Mouse (Mus musculus) liver, postnatal 0 days (tissue): ENCODE data around the gene Mrgprg. TPM values are rescaled to one million over a fixed set of nuclear protein-coding genes. Genes with fewer than 3 reads are reported as not detected.

Experiments
- ATAC-seq: fragments of 200-750 bp; cut with Nextera tagmentation; 2 replicates; pipeline ENCODE4 v1.8.0; 2017; ENCODE audit warnings: mild to moderate bottlenecking, moderate library complexity
- DNase-seq: peaks from one replicate; pipeline ENCODE4 v3.0.0-alpha.2; 2016
- H3K27ac ChIP-seq: fragments of 300-500 bp; sonication (generic); 2 replicates; pipeline ENCODE4 v1.5.1; 2014; ENCODE audit warnings: antibody characterized with exemption, moderate library complexity, mild to moderate bottlenecking, low read depth
- H3K27me3 ChIP-seq: fragments of 300-500 bp; sonication (generic); 2 replicates; pipeline ENCODE4 v1.6.1; 2014; ENCODE audit warnings: low read length, control low read depth, mixed read lengths; ENCODE audit not compliant: insufficient read depth
- H3K36me3 ChIP-seq: fragments of 300-500 bp; sonication (generic); replicated peaks from 2 replicates; pipeline ENCODE4 v1.6.1; 2014; ENCODE audit warnings: mild to moderate bottlenecking, control low read depth, low read length, moderate library complexity, mixed read lengths; ENCODE audit not compliant: insufficient read depth
- H3K4me1 ChIP-seq: fragments of 300-500 bp; sonication (generic); 2 replicates; pipeline ENCODE4 v1.6.1; 2014; ENCODE audit warnings: antibody characterized with exemption, mild to moderate bottlenecking, control low read depth; ENCODE audit not compliant: insufficient read depth
- H3K4me2 ChIP-seq: fragments of 300-500 bp; sonication (generic); 2 replicates; pipeline ENCODE4 v1.6.1; 2014; ENCODE audit warnings: low read depth, mild to moderate bottlenecking, low read length, moderate library complexity, mixed read lengths
- H3K4me3 ChIP-seq: fragments of 300-500 bp; sonication (generic); 2 replicates; pipeline ENCODE4 v1.5.1; 2014; ENCODE audit warnings: low read depth, low read length
- H3K9ac ChIP-seq: fragments of 300-500 bp; sonication (generic); replicated peaks from 2 replicates; pipeline ENCODE4 v1.6.1; 2014; ENCODE audit warnings: mild to moderate bottlenecking, moderate library complexity
- H3K9me3 ChIP-seq: fragments of 300-500 bp; sonication (generic); 2 replicates; pipeline ENCODE4 v1.6.1; 2016; ENCODE audit warnings: mild to moderate bottlenecking, control low read depth, low read length, mixed read lengths
- CTCF ChIP-seq: sonication (generic); IDR thresholded peaks from 2 replicates; pipeline ENCODE4 v1.5.1; 2016; ENCODE audit warnings: antibody characterized with exemption, low read depth
- EP300 ChIP-seq: IDR thresholded peaks from 2 replicates; pipeline ENCODE4 v1.6.1; 2016; ENCODE audit warnings: antibody characterized with exemption, low read depth, mild to moderate bottlenecking
- WGBS: fragments of 180-500 bp; shearing (Covaris S2); extraction: QIAGEN DNeasy Blood & Tissue Kit; methylation state at CpG from one replicate; pipeline ENCODE4 v1.1.7; 2014; ENCODE audit not compliant: insufficient replicate concordance; 5-methylcytosine and 5-hydroxymethylcytosine counted together
- polyA plus RNA-seq: library from polyadenylated mRNA; unstranded; fragments of >200 nt; fragmentation: Nextera tagmentation; extraction: Ambion mirVana; gene quantifications from 2 replicates; pipeline ENCODE4 v1.2.1, GENCODE M21; 2015

The Mrgprg gene
- polyA plus RNA-seq, 1 experiment from 2014 or later, result not detected

- Histone ChIP-seq H3K27ac (no peak overlapping the region), H3K4me1 (peaks cover 9% of the 10 kb centered on the region), H3K9me3 (no peaks in the 10 kb centered on the region), H3K9ac (no peak overlapping the region), H3K4me3 (peak overlapping the region; percentile 16), H3K36me3 (no peaks in the 10 kb centered on the region), H3K4me2 (peak overlapping the region; percentile 66), H3K27me3 (peaks cover 13% of the 10 kb centered on the region; the same call in 1 of the 2 replicates)
- under 1% methylated on average over 15 of the region's 15 CpGs for WGBS
- no peak for TF ChIP-seq CTCF
- TF ChIP-seq EP300, result no peak
- ATAC-seq (peak; percentile 88), DNase-seq (peak; percentile 80)
Measured at GRCm38 (mm10) chr7:143757027-143757390, 9.8 kb downstream of the Mrgprg start.

GRCm38 (mm10) chr7:143756125-143757026 lies 10.4 kb downstream of the Mrgprg start, which contains the start of gene Osbpl5:
Osbpl5 (minus strand) TSS chr7:143756985.
- no peak within 1 kb of the TSS for H3K9ac ChIP-seq
- no peak within 1 kb of the TSS for H3K27ac ChIP-seq
- peak within 1 kb of the TSS; percentile 66 for H3K4me2 ChIP-seq
- no peaks in the 10 kb centered on the region for H3K36me3 ChIP-seq
- H3K9me3 ChIP-seq, result no peaks in the 10 kb centered on the region
- H3K4me3 ChIP-seq, result peak within 1 kb of the TSS; percentile 16
- 21% methylated on average over 22 of the region's 22 CpGs for WGBS
- H3K4me1 ChIP-seq, result peaks cover 9% of the 10 kb centered on the region
- no peak for DNase-seq
- peaks cover 13% of the 10 kb centered on the region; the same call in 1 of the 2 replicates for H3K27me3 ChIP-seq
- TF ChIP-seq EP300 (no peak), CTCF (no peak)
- ATAC-seq, result no peak

DNA sequence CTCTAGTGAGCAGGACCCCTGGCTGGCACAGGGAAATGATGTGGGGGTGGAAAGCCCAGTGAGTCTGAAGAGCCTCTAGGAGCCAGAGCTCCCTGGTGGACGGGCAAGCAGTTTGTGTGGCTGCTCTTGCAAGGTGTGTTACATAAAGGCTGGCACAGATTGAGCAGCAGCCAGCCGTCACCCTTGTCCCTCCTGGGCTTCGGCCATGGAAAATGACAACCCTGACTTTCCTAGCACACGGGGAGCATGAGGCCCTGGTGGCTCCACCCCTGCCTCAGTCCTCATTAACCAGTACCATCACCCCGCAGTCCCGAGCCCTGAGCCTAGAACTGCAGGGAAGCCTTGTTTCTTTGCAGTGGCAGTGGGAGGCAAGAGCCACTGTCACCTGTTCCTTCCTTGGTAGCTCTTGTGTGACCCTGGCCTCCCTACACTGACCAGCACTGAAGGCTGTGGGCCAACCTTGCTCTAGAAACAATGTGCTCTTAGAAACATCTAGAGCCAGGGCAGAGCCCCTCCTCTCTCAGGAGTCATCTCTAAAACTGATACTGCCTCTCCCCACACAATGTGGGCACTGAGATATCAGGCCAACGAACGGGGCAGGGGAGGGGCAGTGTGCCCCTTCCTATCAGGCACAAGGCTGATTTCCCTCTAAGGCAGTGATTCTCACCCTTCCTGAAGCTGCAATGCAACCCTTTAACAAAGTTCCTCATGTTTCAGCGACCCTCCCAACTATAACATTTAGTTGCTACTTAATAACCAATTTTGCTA lies 11.3 kb downstream of the Mrgprg start:
- ATAC-seq (no peak), DNase-seq (no peak)
- WGBS, result 54% methylated on average over 9 of the region's 9 CpGs

GRCm38 (mm10) chr7:143753990-143754715 lies 12.6 kb downstream of the Mrgprg start:
- WGBS, result 34% methylated on average over 5 of the region's 5 CpGs
- H3K36me3 ChIP-seq, result no peaks in the 10 kb centered on the region
- no peak overlapping the region for H3K4me3 ChIP-seq
- H3K27ac ChIP-seq, result no peak overlapping the region
- H3K27me3 ChIP-seq, result peaks cover 13% of the 10 kb centered on the region; the same call in 1 of the 2 replicates
- ATAC-seq, result no peak
- peak; percentile 87 for TF ChIP-seq CTCF
- no peak for TF ChIP-seq EP300
- peaks cover 9% of the 10 kb centered on the region for H3K4me1 ChIP-seq
- no peaks in the 10 kb centered on the region for H3K9me3 ChIP-seq
- DNase-seq, result peak; percentile 68
- H3K9ac ChIP-seq, result no peak overlapping the region
- no peak overlapping the region for H3K4me2 ChIP-seq

More for the DNA sequence above, 11.3 kb downstream of the Mrgprg start:
- Histone ChIP-seq H3K4me3 (no peak overlapping the region), H3K4me1 (peaks cover 9% of the 10 kb centered on the region), H3K27me3 (peaks cover 13% of the 10 kb centered on the region; the same call in 1 of the 2 replicates), H3K27ac (no peak overlapping the region), H3K9ac (no peak overlapping the region), H3K4me2 (no peak overlapping the region), H3K36me3 (no peaks in the 10 kb centered on the region), H3K9me3 (no peaks in the 10 kb centered on the region)
- TF ChIP-seq CTCF, result no peak
- no peak for TF ChIP-seq EP300

DNA sequence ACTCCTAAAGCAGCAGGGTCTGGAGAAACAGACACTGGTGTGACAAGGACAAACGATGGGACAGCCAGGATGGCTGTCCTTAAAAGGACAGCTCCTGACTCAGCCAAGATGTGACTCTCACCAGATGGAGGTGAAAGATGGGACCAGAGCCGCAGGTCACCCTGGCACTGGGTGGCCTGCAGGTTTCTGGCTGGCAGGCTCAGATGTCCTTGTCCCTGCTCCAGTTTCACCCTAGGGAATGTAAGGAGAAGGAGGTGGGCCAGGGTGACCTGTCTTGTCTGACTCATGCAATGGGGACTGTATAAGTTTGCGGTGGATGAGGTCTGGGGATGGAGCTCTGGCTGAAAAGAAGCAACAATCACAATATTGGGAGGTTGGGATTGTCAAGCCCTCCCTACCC lies 14.2 kb downstream of the Mrgprg start:
- TF ChIP-seq EP300 (no peak), CTCF (no peak)
- Histone ChIP-seq H3K4me3 (no peak overlapping the region), H3K9ac (no peak overlapping the region), H3K27me3 (peaks cover 13% of the 10 kb centered on the region; the same call in 1 of the 2 replicates), H3K9me3 (no peaks in the 10 kb centered on the region), H3K4me2 (no peak overlapping the region), H3K27ac (no peak overlapping the region), H3K4me1 (peaks cover 11% of the 10 kb centered on the region), H3K36me3 (no peaks in the 10 kb centered on the region)
- ATAC-seq (no peak), DNase-seq (no peak)
- 79% methylated on average over 3 of the region's 3 CpGs for WGBS
